Mouse (Mus musculus) liver, embryonic 12.5 days (tissue): Measurements from ENCODE around the gene Med24. TPM values are rescaled to one million over a fixed set of nuclear protein-coding genes. Genes with fewer than 3 reads are reported as not detected.

Experiments
- ATAC-seq: fragments of 200-750 bp; cut with Nextera tagmentation; 2 replicates; pipeline ENCODE4 v1.8.0; 2017; ENCODE audit warnings: moderate number of reproducible peaks, mild to moderate bottlenecking, moderate library complexity
- H3K27ac ChIP-seq: fragments of 300-500 bp; sonication (generic); 2 replicates; pipeline ENCODE4 v1.5.1; 2016; ENCODE audit warnings: mild to moderate bottlenecking
- H3K27me3 ChIP-seq: fragments of 300-500 bp; sonication (generic); replicated peaks from 2 replicates; pipeline ENCODE4 v1.6.1; 2016; ENCODE audit warnings: mild to moderate bottlenecking, moderate library complexity
- H3K36me3 ChIP-seq: fragments of 300-500 bp; sonication (generic); 2 replicates; pipeline ENCODE4 v1.6.1; 2016; ENCODE audit warnings: mild to moderate bottlenecking, moderate library complexity
- H3K4me1 ChIP-seq: fragments of 300-500 bp; sonication (generic); 2 replicates; pipeline ENCODE4 v1.6.1; 2016
- H3K4me2 ChIP-seq: fragments of 300-500 bp; sonication (generic); 2 replicates; pipeline ENCODE4 v1.6.1; 2016; ENCODE audit warnings: mild to moderate bottlenecking, moderate library complexity
- H3K4me3 ChIP-seq: fragments of 300-500 bp; sonication (generic); 2 replicates; pipeline ENCODE4 v1.5.1; 2016; ENCODE audit warnings: mild to moderate bottlenecking, moderate library complexity
- H3K9ac ChIP-seq: fragments of 300-500 bp; sonication (generic); 2 replicates; pipeline ENCODE4 v1.6.1; 2016; ENCODE audit warnings: mild to moderate bottlenecking, moderate library complexity
- H3K9me3 ChIP-seq: fragments of 300-500 bp; sonication (generic); replicated peaks from 2 replicates; pipeline ENCODE4 v1.6.1; 2016; ENCODE audit warnings: mild to moderate bottlenecking, moderate library complexity
- WGBS: fragments of 180-500 bp; shearing (Covaris S2); methylation state at CpG from one replicate; pipeline ENCODE4 v1.1.7; 2016; ENCODE audit not compliant: insufficient replicate concordance; 5-methylcytosine and 5-hydroxymethylcytosine counted together
- polyA plus RNA-seq: library from polyadenylated mRNA; unstranded; fragments of >200 nt; fragmentation: Nextera tagmentation; extraction: Ambion mirVana; gene quantifications from 2 replicates; pipeline ENCODE4 v1.2.1, GENCODE M21; 2016

Gene Med24
- 42.0 and 43.7 TPM in 2 replicates for polyA plus RNA-seq

- Histone ChIP-seq H3K27me3 (peaks cover 5% of the 10 kb centered on the region; the same call in 1 of the 2 replicates), H3K4me3 (peak within 1 kb of the TSS; percentile 75), H3K27ac (peak within 1 kb of the TSS; percentile 64), H3K9ac (peak within 1 kb of the TSS; percentile 68), H3K4me1 (peaks cover 22% of the 10 kb centered on the region), H3K9me3 (peaks cover 2% of the 10 kb centered on the region), H3K36me3 (peaks cover 36% of the 10 kb centered on the region), H3K4me2 (peak within 1 kb of the TSS; percentile 72)
- peak; percentile 94 for ATAC-seq
- WGBS: under 1% methylated on average over 16 of the region's 16 CpGs
Observed at GRCm38 (mm10) chr11:98729119-98729588, at the start of gene Med24. Med24 (minus strand) TSS chr11:98729435.

- no peak overlapping the region for H3K9ac ChIP-seq
- H3K27me3 ChIP-seq: no peaks in the 10 kb centered on the region
- no peak overlapping the region for H3K4me2 ChIP-seq
- no peak overlapping the region for H3K4me3 ChIP-seq
- no peaks in the 10 kb centered on the region for H3K36me3 ChIP-seq
- H3K9me3 ChIP-seq: no peaks in the 10 kb centered on the region
- no peak for ATAC-seq
- peaks cover 67% of the 10 kb centered on the region for H3K4me1 ChIP-seq
- H3K27ac ChIP-seq: peak overlapping the region; percentile 30
Observed at GRCm38 (mm10) chr11:98777888-98778287, 48.7 kb upstream of the Med24 start.

GRCm38 (mm10) chr11:98776843-98777590 lies 47.8 kb upstream of the Med24 start:
- H3K27me3 ChIP-seq: no peaks in the 10 kb centered on the region
- peak overlapping the region; percentile 78 for H3K27ac ChIP-seq
- no peak for ATAC-seq
- no peak overlapping the region for H3K4me3 ChIP-seq
- peak overlapping the region; percentile 84 for H3K4me2 ChIP-seq
- H3K9me3 ChIP-seq: no peaks in the 10 kb centered on the region
- H3K36me3 ChIP-seq: no peaks in the 10 kb centered on the region
- WGBS: 14% methylated on average over 9 of the region's 9 CpGs
- 0 out of 2 replicates have a peak overlapping the region, but pooled peaks have one; percentile 32 for H3K9ac ChIP-seq
- H3K4me1 ChIP-seq: peaks cover 67% of the 10 kb centered on the region

- H3K27me3 ChIP-seq: no peaks in the 10 kb centered on the region
- peak overlapping the region; percentile 84 for H3K4me2 ChIP-seq
- WGBS: 39% methylated on average over 12 of the region's 12 CpGs
- no peak for ATAC-seq
- peak overlapping the region; percentile 78 for H3K27ac ChIP-seq
- H3K4me1 ChIP-seq: peaks cover 69% of the 10 kb centered on the region
- H3K9ac ChIP-seq: peak overlapping the region; percentile 49; the same call in 1 of the 2 replicates
- no peaks in the 10 kb centered on the region for H3K9me3 ChIP-seq
- H3K36me3 ChIP-seq: peaks cover 5% of the 10 kb centered on the region; the same call in 1 of the 2 replicates
- peak overlapping the region; percentile 45 for H3K4me3 ChIP-seq
Observed at GRCm38 (mm10) chr11:98776052-98776764, 47.0 kb upstream of the Med24 start.

GRCm38 (mm10) chr11:98775348-98776051 lies 46.3 kb upstream of the Med24 start:
- H3K27ac ChIP-seq: peak overlapping the region; percentile 78
- peak overlapping the region; percentile 59 for H3K9ac ChIP-seq
- peak; percentile 50 for ATAC-seq
- H3K4me2 ChIP-seq: peak overlapping the region; percentile 84
- no peaks in the 10 kb centered on the region for H3K9me3 ChIP-seq
- WGBS: 5% methylated on average over 15 of the region's 15 CpGs
- no peaks in the 10 kb centered on the region for H3K27me3 ChIP-seq
- H3K4me3 ChIP-seq: peak overlapping the region; percentile 45
- H3K4me1 ChIP-seq: peaks cover 74% of the 10 kb centered on the region
- H3K36me3 ChIP-seq: peaks cover 12% of the 10 kb centered on the region

- ATAC-seq: no peak
- H3K36me3 ChIP-seq: peaks cover 19% of the 10 kb centered on the region
- no peaks in the 10 kb centered on the region for H3K9me3 ChIP-seq
- H3K4me1 ChIP-seq: peaks cover 81% of the 10 kb centered on the region
- H3K4me2 ChIP-seq: peak within 1 kb of the TSS; percentile 84
- peak within 1 kb of the TSS; percentile 59 for H3K9ac ChIP-seq
- 1% methylated on average over 22 of the region's 22 CpGs for WGBS
- H3K27ac ChIP-seq: peak within 1 kb of the TSS; percentile 78
- H3K27me3 ChIP-seq: no peaks in the 10 kb centered on the region
- peak within 1 kb of the TSS; percentile 45 for H3K4me3 ChIP-seq
Observed at GRCm38 (mm10) chr11:98774582-98775347, 45.5 kb upstream of the Med24 start, which contains the start of gene Nr1d1. Nr1d1 (minus strand) TSS chr11:98775333.

GRCm38 (mm10) chr11:98773635-98774295 lies 44.5 kb upstream of the Med24 start:
- peak; percentile 87 for ATAC-seq
- Histone ChIP-seq H3K9me3 (no peaks in the 10 kb centered on the region), H3K4me2 (peak overlapping the region; percentile 84), H3K4me3 (peak overlapping the region; percentile 45), H3K27me3 (no peaks in the 10 kb centered on the region), H3K36me3 (peaks cover 29% of the 10 kb centered on the region), H3K9ac (peak overlapping the region; percentile 59; the same call in 1 of the 2 replicates), H3K27ac (peak overlapping the region; percentile 77), H3K4me1 (peaks cover 91% of the 10 kb centered on the region)
- under 1% methylated on average over 35 of the region's 37 CpGs for WGBS

GRCm38 (mm10) chr11:98772667-98773171 lies 43.5 kb upstream of the Med24 start:
- Histone ChIP-seq H3K27me3 (no peaks in the 10 kb centered on the region), H3K27ac (peak overlapping the region; percentile 77), H3K4me2 (peak overlapping the region; percentile 84), H3K4me3 (no peak overlapping the region), H3K4me1 (peaks cover 97% of the 10 kb centered on the region), H3K36me3 (peaks cover 29% of the 10 kb centered on the region), H3K9me3 (no peaks in the 10 kb centered on the region), H3K9ac (0 out of 2 replicates have a peak overlapping the region, but pooled peaks have one; percentile 56)
- ATAC-seq: no peak
- 46% methylated on average over 8 of the region's 8 CpGs for WGBS

GRCm38 (mm10) chr11:98771844-98772525 lies 42.8 kb upstream of the Med24 start:
- Histone ChIP-seq H3K27ac (peak overlapping the region; percentile 77), H3K36me3 (peaks cover 29% of the 10 kb centered on the region), H3K4me3 (no peak overlapping the region), H3K4me1 (peaks cover 97% of the 10 kb centered on the region), H3K27me3 (no peaks in the 10 kb centered on the region), H3K9ac (0 out of 2 replicates have a peak overlapping the region, but pooled peaks have one; percentile 22), H3K4me2 (peak overlapping the region; percentile 84; the same call in 1 of the 2 replicates), H3K9me3 (no peaks in the 10 kb centered on the region)
- no peak for ATAC-seq
- WGBS: 79% methylated on average over 11 of the region's 11 CpGs

GRCm38 (mm10) chr11:98771131-98771530 lies 41.9 kb upstream of the Med24 start:
- no peak overlapping the region for H3K4me2 ChIP-seq
- H3K9ac ChIP-seq: no peak overlapping the region
- ATAC-seq: no peak
- no peaks in the 10 kb centered on the region for H3K27me3 ChIP-seq
- H3K36me3 ChIP-seq: peaks cover 29% of the 10 kb centered on the region
- H3K9me3 ChIP-seq: no peaks in the 10 kb centered on the region
- no peak overlapping the region for H3K4me3 ChIP-seq
- H3K27ac ChIP-seq: 0 out of 2 replicates have a peak overlapping the region, but pooled peaks have one; percentile 2
- peaks cover 97% of the 10 kb centered on the region for H3K4me1 ChIP-seq
- 89% methylated on average over 18 of the region's 18 CpGs for WGBS
